Mouse (Mus musculus) embryonic facial prominence, embryonic 15.5 days (tissue): ENCODE measurements around the gene Cdc42ep3. TPM values are rescaled to one million over a fixed set of nuclear protein-coding genes. Genes with fewer than 3 reads are reported as not detected.

Experiments
- ATAC-seq: fragments of 200-750 bp; cut with Nextera tagmentation; 2 replicates; pipeline ENCODE4 v1.8.0; 2017; ENCODE audit warnings: low read depth, moderate TSS enrichment; ENCODE audit not compliant: insufficient number of reproducible peaks, low FRiP score, low TSS enrichment
- H3K27ac ChIP-seq: fragments of 300-500 bp; sonication (generic); replicated peaks from 2 replicates; pipeline ENCODE4 v1.5.1; 2015; ENCODE audit warnings: mild to moderate bottlenecking, inconsistent platforms
- H3K27me3 ChIP-seq: fragments of 300-500 bp; sonication (generic); 2 replicates; pipeline ENCODE4 v1.6.1; 2015; ENCODE audit warnings: inconsistent platforms
- H3K36me3 ChIP-seq: fragments of 300-500 bp; sonication (generic); 2 replicates; pipeline ENCODE4 v1.6.1; 2015; ENCODE audit warnings: mild to moderate bottlenecking, inconsistent platforms
- H3K4me1 ChIP-seq: fragments of 300-500 bp; sonication (generic); 2 replicates; pipeline ENCODE4 v1.6.1; 2015; ENCODE audit warnings: inconsistent platforms
- H3K4me2 ChIP-seq: fragments of 300-500 bp; sonication (generic); replicated peaks from 2 replicates; pipeline ENCODE4 v1.6.1; 2015; ENCODE audit warnings: mild to moderate bottlenecking, inconsistent platforms
- H3K4me3 ChIP-seq: fragments of 300-500 bp; sonication (generic); replicated peaks from 2 replicates; pipeline ENCODE4 v1.5.1; 2015; ENCODE audit warnings: mild to moderate bottlenecking, inconsistent platforms
- H3K9ac ChIP-seq: fragments of 300-500 bp; sonication (generic); 2 replicates; pipeline ENCODE4 v1.6.1; 2015; ENCODE audit warnings: inconsistent platforms
- H3K9me3 ChIP-seq: fragments of 300-500 bp; sonication (generic); replicated peaks from 2 replicates; pipeline ENCODE4 v1.6.1; 2016; ENCODE audit warnings: inconsistent platforms
- WGBS: fragments of 180-500 bp; shearing (Covaris S2); methylation state at CpG from one replicate; pipeline ENCODE4 v1.1.7; 2015; 5-methylcytosine and 5-hydroxymethylcytosine counted together
- polyA plus RNA-seq: library from polyadenylated mRNA; unstranded; fragments of >200 nt; fragmentation: Nextera tagmentation; extraction: Ambion mirVana; gene quantifications from 2 replicates; pipeline ENCODE4 v1.2.1, GENCODE M21; 2015

Gene Cdc42ep3
- polyA plus RNA-seq, 1 experiment from 2014 or later, result 84.8 TPM

- ATAC-seq, result no peak
- H3K4me3 ChIP-seq, result no peak overlapping the region
- 0 out of 2 replicates have a peak, but pooled peaks cover 8% of the 10 kb centered on the region for H3K36me3 ChIP-seq
- no peak overlapping the region for H3K4me2 ChIP-seq
- H3K9ac ChIP-seq, result no peak overlapping the region
- 58% methylated on average over 3 of the region's 3 CpGs for WGBS
- H3K27ac ChIP-seq, result 0 out of 2 replicates have a peak overlapping the region, but pooled peaks have one; percentile 11
- peaks cover 25% of the 10 kb centered on the region; the same call in 1 of the 2 replicates for H3K4me1 ChIP-seq
- H3K27me3 ChIP-seq, result no peaks in the 10 kb centered on the region
- H3K9me3 ChIP-seq, result no peaks in the 10 kb centered on the region
Observed at GRCm38 (mm10) chr17:79342639-79343333, 12.1 kb downstream of the Cdc42ep3 start.

- Histone ChIP-seq H3K36me3 (peaks cover 9% of the 10 kb centered on the region; the same call in 1 of the 2 replicates), H3K4me2 (no peak overlapping the region), H3K4me3 (no peak overlapping the region), H3K9ac (no peak overlapping the region), H3K9me3 (no peaks in the 10 kb centered on the region), H3K27me3 (no peaks in the 10 kb centered on the region), H3K4me1 (peaks cover 23% of the 10 kb centered on the region; the same call in 1 of the 2 replicates), H3K27ac (no peak overlapping the region)
- 70% methylated on average over 7 of the region's 7 CpGs for WGBS
- ATAC-seq, result no peak
Observed at GRCm38 (mm10) chr17:79341946-79342470, 12.9 kb downstream of the Cdc42ep3 start.

GRCm38 (mm10) chr17:79337494-79337893, 17.4 kb downstream of the Cdc42ep3 start:
- WGBS, result 73% methylated on average over 3 of the region's 3 CpGs
- no peaks in the 10 kb centered on the region for H3K27me3 ChIP-seq
- no peak overlapping the region for H3K4me2 ChIP-seq
- no peak for ATAC-seq
- H3K9me3 ChIP-seq, result no peaks in the 10 kb centered on the region
- H3K9ac ChIP-seq, result no peak overlapping the region
- H3K4me1 ChIP-seq, result 0 out of 2 replicates have a peak, but pooled peaks cover 1% of the 10 kb centered on the region
- H3K36me3 ChIP-seq, result peaks cover 18% of the 10 kb centered on the region
- no peak overlapping the region for H3K27ac ChIP-seq
- no peak overlapping the region for H3K4me3 ChIP-seq

- WGBS, result 91% methylated on average over 11 of the region's 11 CpGs
- Histone ChIP-seq H3K27ac (no peak overlapping the region), H3K9me3 (no peaks in the 10 kb centered on the region), H3K27me3 (no peaks in the 10 kb centered on the region), H3K9ac (no peak overlapping the region), H3K4me1 (no peaks in the 10 kb centered on the region), H3K36me3 (peaks cover 26% of the 10 kb centered on the region), H3K4me3 (no peak overlapping the region), H3K4me2 (no peak overlapping the region)
- ATAC-seq, result no peak
Observed at GRCm38 (mm10) chr17:79334701-79335100, 20.2 kb downstream of the Cdc42ep3 start.

- WGBS, result 84% methylated on average over 9 of the region's 9 CpGs
- no peaks in the 10 kb centered on the region for H3K9me3 ChIP-seq
- peaks cover 26% of the 10 kb centered on the region for H3K36me3 ChIP-seq
- H3K4me2 ChIP-seq, result no peak overlapping the region
- H3K9ac ChIP-seq, result no peak overlapping the region
- H3K4me3 ChIP-seq, result no peak overlapping the region
- no peak overlapping the region for H3K27ac ChIP-seq
- no peak for ATAC-seq
- no peaks in the 10 kb centered on the region for H3K27me3 ChIP-seq
- no peaks in the 10 kb centered on the region for H3K4me1 ChIP-seq
Observed at GRCm38 (mm10) chr17:79333650-79334049, 21.2 kb downstream of the Cdc42ep3 start.

GRCm38 (mm10) chr17:79332864-79333263, 22.0 kb downstream of the Cdc42ep3 start:
- peaks cover 26% of the 10 kb centered on the region for H3K36me3 ChIP-seq
- H3K4me2 ChIP-seq, result no peak overlapping the region
- no peaks in the 10 kb centered on the region for H3K27me3 ChIP-seq
- H3K4me3 ChIP-seq, result no peak overlapping the region
- no peak for ATAC-seq
- no peak overlapping the region for H3K27ac ChIP-seq
- no peaks in the 10 kb centered on the region for H3K9me3 ChIP-seq
- no peak overlapping the region for H3K9ac ChIP-seq
- 66% methylated on average over 3 of the region's 3 CpGs for WGBS
- H3K4me1 ChIP-seq, result no peaks in the 10 kb centered on the region

GRCm38 (mm10) chr17:79330397-79330796, 24.5 kb downstream of the Cdc42ep3 start:
- Histone ChIP-seq H3K4me1 (no peaks in the 10 kb centered on the region), H3K27ac (no peak overlapping the region), H3K4me2 (no peak overlapping the region), H3K9ac (no peak overlapping the region), H3K9me3 (no peaks in the 10 kb centered on the region), H3K4me3 (no peak overlapping the region), H3K27me3 (no peaks in the 10 kb centered on the region), H3K36me3 (peaks cover 20% of the 10 kb centered on the region; the same call in 1 of the 2 replicates)
- WGBS, result 98% methylated on average over 2 of the region's 2 CpGs
- no peak for ATAC-seq

GRCm38 (mm10) chr17:79326868-79327376, 28.0 kb downstream of the Cdc42ep3 start:
- 87% methylated on average over 4 of the region's 4 CpGs for WGBS
- no peak for ATAC-seq
- peaks cover 8% of the 10 kb centered on the region; the same call in 1 of the 2 replicates for H3K36me3 ChIP-seq

GRCm38 (mm10) chr17:79317085-79317751, 37.7 kb downstream of the Cdc42ep3 start:
- 58% methylated on average over 12 of the region's 12 CpGs for WGBS
- Histone ChIP-seq H3K9ac (no peak overlapping the region), H3K9me3 (no peaks in the 10 kb centered on the region), H3K4me1 (peaks cover 7% of the 10 kb centered on the region; the same call in 1 of the 2 replicates), H3K27me3 (no peaks in the 10 kb centered on the region), H3K27ac (no peak overlapping the region), H3K36me3 (no peaks in the 10 kb centered on the region), H3K4me2 (no peak overlapping the region), H3K4me3 (no peak overlapping the region)
- no peak for ATAC-seq

More at GRCm38 (mm10) chr17:79326868-79327376, 28.0 kb downstream of the Cdc42ep3 start:
- Histone ChIP-seq H3K27ac (no peak overlapping the region), H3K4me1 (no peaks in the 10 kb centered on the region), H3K4me2 (no peak overlapping the region), H3K9me3 (no peaks in the 10 kb centered on the region), H3K9ac (no peak overlapping the region), H3K27me3 (no peaks in the 10 kb centered on the region), H3K4me3 (no peak overlapping the region)

GRCm38 (mm10) chr17:79315415-79316094, 39.3 kb downstream of the Cdc42ep3 start:
- Histone ChIP-seq H3K9ac (no peak overlapping the region), H3K4me2 (no peak overlapping the region), H3K27me3 (no peaks in the 10 kb centered on the region), H3K36me3 (no peaks in the 10 kb centered on the region), H3K4me1 (peaks cover 7% of the 10 kb centered on the region; the same call in 1 of the 2 replicates), H3K27ac (no peak overlapping the region), H3K9me3 (no peaks in the 10 kb centered on the region), H3K4me3 (no peak overlapping the region)
- 59% methylated on average over 4 of the region's 4 CpGs for WGBS
- ATAC-seq, result no peak

- Histone ChIP-seq H3K9me3 (no peaks in the 10 kb centered on the region), H3K9ac (no peak overlapping the region), H3K36me3 (no peaks in the 10 kb centered on the region), H3K4me3 (no peak overlapping the region), H3K4me2 (no peak overlapping the region), H3K27ac (no peak overlapping the region), H3K4me1 (no peaks in the 10 kb centered on the region), H3K27me3 (no peaks in the 10 kb centered on the region)
- no peak for ATAC-seq
- WGBS, result 73% methylated on average over 1 of the region's 1 CpGs
Observed at GRCm38 (mm10) chr17:79310465-79310864, 44.4 kb downstream of the Cdc42ep3 start.
